Mouse (Mus musculus) heart, embryonic 10.5 days (tissue): ENCODE results near the gene Rpl9. TPM values are rescaled to one million over a fixed set of nuclear protein-coding genes. Genes with fewer than 3 reads are reported as not detected.

ENCODE experiments used
- DNase-seq: peaks from one replicate; pipeline ENCODE4 v3.0.0-alpha.2; 2017; ENCODE audit warnings: low spot score
- H3K27ac ChIP-seq: fragments of 300-500 bp; sonication (generic); 2 replicates; pipeline ENCODE4 v1.5.1; 2016; ENCODE audit warnings: mild to moderate bottlenecking
- H3K27me3 ChIP-seq: fragments of 300-500 bp; sonication (generic); 2 replicates; pipeline ENCODE4 v1.6.1; 2016; ENCODE audit warnings: mild to moderate bottlenecking; ENCODE audit not compliant: poor library complexity, insufficient read depth, severe bottlenecking
- H3K36me3 ChIP-seq: fragments of 300-500 bp; sonication (generic); 2 replicates; pipeline ENCODE4 v1.6.1; 2016; ENCODE audit warnings: mild to moderate bottlenecking, moderate library complexity
- H3K4me1 ChIP-seq: fragments of 300-500 bp; sonication (generic); 2 replicates; pipeline ENCODE4 v1.6.1; 2016; ENCODE audit warnings: mild to moderate bottlenecking
- H3K4me3 ChIP-seq: fragments of 300-500 bp; sonication (generic); 2 replicates; pipeline ENCODE4 v1.5.1; 2016; ENCODE audit warnings: mild to moderate bottlenecking, moderate library complexity
- H3K9me3 ChIP-seq: fragments of 300-500 bp; sonication (generic); 2 replicates; pipeline ENCODE4 v1.6.1; 2016; ENCODE audit warnings: mild to moderate bottlenecking, moderate library complexity
- WGBS: fragments of 180-500 bp; shearing (Covaris S2); methylation state at CpG from one replicate; pipeline ENCODE4 v1.1.7; 2016; 5-methylcytosine and 5-hydroxymethylcytosine counted together
- polyA plus RNA-seq: library from polyadenylated mRNA; unstranded; fragments of >200 nt; fragmentation: Nextera tagmentation; extraction: Ambion mirVana; gene quantifications from 2 replicates; pipeline ENCODE4 v1.2.1, GENCODE M21; 2016

Rpl9 gene
- polyA plus RNA-seq: 726 and 840 TPM in 2 replicates

DNA sequence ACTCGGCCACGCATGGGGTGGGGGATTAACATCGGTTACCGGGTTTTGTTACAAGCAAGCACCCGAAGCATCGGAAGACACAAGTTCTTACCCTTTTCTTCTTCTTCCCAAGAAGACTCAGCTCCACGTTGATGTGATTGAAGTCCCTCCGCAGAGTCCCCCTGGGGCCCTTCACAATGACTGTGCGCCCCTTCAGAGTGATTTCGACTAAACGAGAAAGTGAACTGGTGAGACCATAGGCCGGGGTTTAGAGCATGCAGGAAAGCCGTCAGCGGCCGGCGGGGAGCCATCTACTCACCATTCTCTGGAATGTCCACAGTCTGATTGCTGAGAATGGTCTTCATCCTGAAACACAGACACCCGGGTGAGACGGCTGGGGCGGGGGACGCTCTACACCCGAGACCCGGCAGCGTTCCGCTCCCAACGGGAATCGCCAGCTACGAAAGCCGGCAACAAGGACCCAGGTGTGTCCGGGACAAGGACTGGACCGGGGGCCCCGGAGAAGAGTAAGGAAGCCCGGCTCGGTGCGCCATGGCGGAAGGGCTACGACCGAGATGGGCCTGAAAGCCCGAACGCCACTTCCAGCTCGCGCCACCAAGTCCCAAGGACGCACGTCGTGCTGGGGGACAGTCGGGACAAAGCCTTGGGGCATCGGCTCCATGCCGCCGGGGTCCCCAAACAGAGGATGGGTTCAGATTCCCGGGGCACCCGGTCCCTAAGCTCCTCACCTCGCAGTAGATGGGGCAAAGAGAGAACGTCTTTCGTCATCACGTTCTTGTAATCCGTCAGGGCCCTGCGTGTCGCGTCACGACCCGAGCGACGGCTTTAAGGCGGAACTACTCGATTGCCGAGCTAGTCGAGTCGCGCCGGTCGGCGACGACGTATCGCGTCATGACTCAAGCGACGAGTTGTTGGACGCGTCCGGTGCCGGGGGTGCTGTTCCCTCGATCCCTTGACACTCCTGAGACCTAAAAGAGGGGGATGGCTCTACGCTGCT, at the start of gene Rpl9, which contains the start of gene Lias:
Gene Rpl9 (minus strand): TSS at position 797 of the 997 bp plus-strand sequence.
Gene Lias (plus strand): TSS at position 850 of the 997 bp plus-strand sequence.
- H3K36me3 ChIP-seq: peaks cover 53% of the 10 kb centered on the region
- under 1% methylated on average over 83 of the region's 83 CpGs for WGBS
- peak; percentile 98 for DNase-seq

DNA sequence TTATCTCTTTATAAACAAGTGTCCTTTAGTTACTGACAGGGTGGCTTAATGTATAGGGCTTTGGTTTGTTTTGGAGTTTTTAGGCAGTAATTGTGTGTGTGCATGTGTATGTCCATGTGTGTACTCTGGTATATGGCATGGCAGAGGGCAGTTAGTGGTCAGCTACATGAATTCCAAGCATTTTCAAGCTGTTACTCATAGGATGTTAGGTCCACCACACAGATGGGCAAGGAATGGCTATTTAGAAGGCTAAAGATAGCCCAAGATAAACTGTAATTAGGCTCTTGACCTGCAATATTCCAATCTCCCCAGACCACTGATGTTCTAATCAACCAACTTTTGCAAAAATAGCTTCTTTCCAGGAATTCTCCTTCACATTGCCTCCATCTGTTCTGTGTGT, 46.8 kb upstream of the Rpl9 start:
- H3K36me3 ChIP-seq: peaks cover under 1% of the 10 kb centered on the region; the same call in 1 of the 2 replicates
- H3K27me3 ChIP-seq: no peaks in the 10 kb centered on the region
- no peaks in the 10 kb centered on the region for H3K9me3 ChIP-seq
- no peak for DNase-seq
- H3K4me3 ChIP-seq: no peak overlapping the region
- 0 out of 2 replicates have a peak overlapping the region, but pooled peaks have one; percentile 67 for H3K27ac ChIP-seq
- H3K4me1 ChIP-seq: peaks cover 34% of the 10 kb centered on the region

More for the DNA sequence above, at the start of gene Rpl9, which contains the start of gene Lias:
- Histone ChIP-seq H3K9me3 (no peaks in the 10 kb centered on the region), H3K4me1 (no peaks in the 10 kb centered on the region), H3K4me3 (peak within 1 kb of the TSS; percentile 97), H3K27ac (peak within 1 kb of the TSS; percentile 99), H3K27me3 (no peaks in the 10 kb centered on the region)

DNA sequence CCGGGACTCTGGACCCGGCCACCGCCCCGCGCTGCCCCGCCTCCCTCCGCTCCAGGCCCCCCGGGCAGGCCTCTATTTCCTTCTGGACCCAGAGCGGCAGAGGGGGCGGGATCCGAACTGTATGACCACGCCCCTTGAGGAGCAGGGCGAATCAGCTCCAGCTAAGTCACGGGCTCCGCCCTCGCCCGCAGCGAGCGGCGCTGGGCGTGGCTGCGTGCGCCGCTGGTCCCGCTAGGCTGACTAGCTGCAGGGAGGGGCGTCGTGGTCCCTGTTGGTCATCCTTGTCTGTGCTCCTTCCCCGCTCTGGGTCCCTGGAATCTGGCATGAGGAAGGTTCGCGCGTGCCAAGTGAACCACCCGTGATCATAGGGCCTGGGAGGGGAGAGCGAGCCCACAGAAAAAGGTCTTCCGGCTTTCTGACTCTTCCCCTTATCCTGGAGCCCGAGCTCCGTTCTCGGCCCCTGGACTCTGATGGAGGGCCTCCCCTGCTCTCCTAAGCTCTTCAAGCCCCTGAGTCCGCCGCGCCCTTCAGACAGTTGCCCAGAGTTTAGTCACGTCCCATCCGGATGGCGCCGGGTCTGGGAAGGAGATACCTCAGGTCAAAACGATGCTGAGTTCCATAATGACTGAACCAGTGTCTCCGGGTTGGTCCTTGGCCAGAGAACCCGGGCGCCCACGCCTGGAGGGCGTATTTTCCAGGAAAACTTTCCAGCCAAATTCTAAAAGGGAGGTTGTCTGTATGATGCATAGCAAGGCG, 44.7 kb upstream of the Rpl9 start, which contains the start of gene Ugdh:
Gene Ugdh (minus strand): TSS at position 144 of the 756 bp plus-strand sequence.
- peaks cover 33% of the 10 kb centered on the region for H3K4me1 ChIP-seq
- H3K9me3 ChIP-seq: no peaks in the 10 kb centered on the region
- H3K36me3 ChIP-seq: peaks cover 3% of the 10 kb centered on the region; the same call in 1 of the 2 replicates
- H3K4me3 ChIP-seq: peak within 1 kb of the TSS; percentile 81
- peak within 1 kb of the TSS; percentile 92 for H3K27ac ChIP-seq
- no peaks in the 10 kb centered on the region for H3K27me3 ChIP-seq
- peak; percentile 99 for DNase-seq
- under 1% methylated on average over 51 of the region's 51 CpGs for WGBS

DNA sequence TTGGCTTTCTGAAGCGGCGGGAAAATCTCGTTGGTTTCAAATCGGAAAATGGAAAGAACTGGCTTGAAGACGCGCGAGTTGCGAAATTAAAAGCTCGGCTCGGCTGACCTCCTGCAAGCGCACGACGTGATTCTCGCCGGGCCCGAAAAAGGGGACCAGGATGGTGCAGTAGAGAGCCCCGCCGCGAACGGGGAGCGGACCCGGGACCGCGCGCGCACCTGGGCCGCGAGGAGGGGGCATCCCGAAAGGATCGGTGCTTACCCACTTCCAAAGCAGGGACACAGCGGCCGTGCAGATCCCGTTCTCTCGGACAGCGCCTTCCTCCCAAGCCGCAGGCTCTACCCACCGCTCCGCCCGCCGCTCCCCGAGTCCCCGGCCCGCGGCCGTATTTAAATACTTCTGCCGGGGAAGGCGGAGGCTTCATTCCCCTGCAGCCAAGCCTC, 44.1 kb upstream of the Rpl9 start:
- H3K36me3 ChIP-seq: peaks cover 9% of the 10 kb centered on the region
- under 1% methylated on average over 47 of the region's 47 CpGs for WGBS

DNA sequence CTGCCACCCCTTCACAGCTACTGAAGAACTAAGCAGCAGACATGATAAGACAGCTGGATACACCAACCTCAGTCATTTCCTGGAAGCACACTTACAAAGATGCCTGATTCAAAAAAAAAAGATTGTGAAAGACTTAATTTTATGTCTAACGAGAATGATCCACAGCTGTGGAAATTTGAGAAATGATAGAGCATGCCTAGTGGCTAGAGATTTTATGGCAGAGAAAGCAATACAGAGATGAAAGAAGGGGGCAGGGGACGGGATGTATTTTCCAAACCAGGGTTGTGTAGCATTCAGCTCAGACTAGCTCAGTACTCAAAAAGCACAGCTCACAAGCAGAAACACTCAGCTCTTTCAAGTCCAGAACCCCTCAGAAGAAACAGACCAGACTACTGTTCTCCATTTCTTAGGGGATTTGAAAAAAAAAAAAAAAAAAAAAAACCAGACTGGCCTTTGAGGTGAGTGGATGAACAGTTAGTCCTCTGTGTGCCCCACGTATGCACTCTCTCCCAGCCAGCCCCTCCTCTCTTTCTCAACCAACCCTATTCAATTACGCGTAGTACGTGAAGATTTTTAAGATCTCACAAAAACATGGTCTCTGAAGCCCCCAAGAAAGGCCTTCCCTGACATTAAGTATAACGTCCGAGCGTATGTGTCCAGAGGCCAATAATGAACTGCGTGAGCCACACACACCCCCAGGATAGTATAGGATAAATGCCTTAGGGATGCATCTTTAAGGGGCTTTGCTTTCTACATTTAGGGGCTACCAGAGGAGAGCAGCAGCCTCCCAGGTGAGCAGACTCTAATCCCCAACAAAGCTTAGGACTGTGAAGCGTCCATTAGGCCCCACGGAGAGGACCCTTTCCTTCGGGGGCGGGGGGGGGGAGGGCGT, 43.5 kb upstream of the Rpl9 start:
- Histone ChIP-seq H3K9me3 (no peaks in the 10 kb centered on the region), H3K36me3 (peaks cover 12% of the 10 kb centered on the region), H3K27me3 (no peaks in the 10 kb centered on the region), H3K27ac (peak overlapping the region; percentile 92), H3K4me3 (peak overlapping the region; percentile 81), H3K4me1 (peaks cover 33% of the 10 kb centered on the region)
- WGBS: 6% methylated on average over 15 of the region's 15 CpGs
- DNase-seq: no peak

More for the DNA sequence above, 44.1 kb upstream of the Rpl9 start:
- DNase-seq: no peak
- peak overlapping the region; percentile 81 for H3K4me3 ChIP-seq
- H3K4me1 ChIP-seq: peaks cover 33% of the 10 kb centered on the region
- no peaks in the 10 kb centered on the region for H3K9me3 ChIP-seq
- H3K27ac ChIP-seq: peak overlapping the region; percentile 92
- H3K27me3 ChIP-seq: no peaks in the 10 kb centered on the region

DNA sequence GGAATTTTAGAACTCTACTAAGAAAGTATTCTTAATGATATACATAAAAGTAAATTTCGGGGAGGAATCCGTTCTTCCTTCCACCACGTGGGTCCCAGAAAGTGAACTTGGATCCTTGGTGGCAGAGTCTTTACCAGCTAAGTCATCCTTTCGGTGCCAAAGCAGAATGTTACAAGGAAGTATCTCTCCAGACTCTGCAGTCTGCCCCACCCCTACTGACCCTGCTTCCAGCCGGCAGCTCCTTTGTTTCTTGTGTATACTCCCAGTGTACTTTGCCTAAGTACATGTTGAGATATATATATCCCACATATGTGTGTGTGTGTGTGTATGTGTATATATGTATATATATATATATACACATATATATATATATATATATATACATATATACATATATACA, 38.2 kb upstream of the Rpl9 start:
- H3K27me3 ChIP-seq: no peaks in the 10 kb centered on the region
- WGBS: 87% methylated on average over 5 of the region's 5 CpGs
- no peak overlapping the region for H3K4me3 ChIP-seq
- no peak overlapping the region for H3K27ac ChIP-seq
- DNase-seq: no peak
- peaks cover 17% of the 10 kb centered on the region for H3K4me1 ChIP-seq
- peaks cover 42% of the 10 kb centered on the region for H3K36me3 ChIP-seq
- H3K9me3 ChIP-seq: no peaks in the 10 kb centered on the region

DNA sequence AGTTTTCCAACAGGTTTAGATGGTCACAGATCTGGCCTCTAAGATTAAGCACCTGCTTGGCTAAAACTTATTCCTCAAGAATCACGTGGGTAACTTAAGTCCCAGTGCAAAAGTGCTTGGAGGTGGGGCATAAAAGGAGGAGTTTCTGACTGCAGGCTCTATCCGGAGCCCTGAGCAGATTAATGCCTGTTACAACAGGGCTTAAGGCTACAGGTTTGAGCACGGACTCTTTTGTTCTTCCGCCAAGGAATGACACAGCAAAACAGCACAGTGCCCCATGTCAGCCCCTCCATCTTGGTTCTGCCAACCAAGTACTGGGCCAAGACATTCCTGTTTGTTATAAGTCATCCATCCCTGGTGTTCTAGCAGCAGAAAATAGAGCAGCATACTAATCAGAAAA, 37.1 kb upstream of the Rpl9 start:
- no peak overlapping the region for H3K27ac ChIP-seq
- DNase-seq: no peak
- 52% methylated on average over 4 of the region's 4 CpGs for WGBS
- H3K36me3 ChIP-seq: peaks cover 52% of the 10 kb centered on the region
- no peak overlapping the region for H3K4me3 ChIP-seq
- H3K27me3 ChIP-seq: no peaks in the 10 kb centered on the region
- H3K4me1 ChIP-seq: peaks cover 9% of the 10 kb centered on the region
- H3K9me3 ChIP-seq: no peaks in the 10 kb centered on the region

DNA sequence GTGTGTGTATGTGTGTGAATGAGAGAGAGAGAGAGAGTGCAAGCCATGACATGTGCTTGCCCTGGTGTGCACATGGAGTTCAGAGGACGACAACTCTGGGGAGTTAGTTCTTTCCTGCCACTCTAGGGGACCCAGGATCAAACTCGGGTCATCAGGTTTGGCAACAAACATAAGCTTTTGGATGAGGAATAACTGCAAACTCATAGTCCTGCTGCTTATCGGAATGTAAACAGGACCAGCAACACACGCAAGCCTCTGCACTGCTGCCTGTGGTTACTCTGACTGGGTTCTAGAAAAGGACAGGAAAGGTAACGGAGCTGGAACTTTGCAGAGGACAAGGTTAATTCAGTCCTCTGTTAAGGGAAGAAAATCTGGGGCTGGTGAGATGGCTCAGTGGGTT, 34.0 kb upstream of the Rpl9 start:
- Histone ChIP-seq H3K9me3 (no peaks in the 10 kb centered on the region), H3K4me1 (peaks cover 5% of the 10 kb centered on the region; the same call in 1 of the 2 replicates), H3K4me3 (no peak overlapping the region), H3K27me3 (no peaks in the 10 kb centered on the region), H3K27ac (no peak overlapping the region), H3K36me3 (peaks cover 73% of the 10 kb centered on the region)
- DNase-seq: no peak
- whole genome bisulfite sequencing: 86% methylated on average over 5 of the region's 5 CpGs

DNA sequence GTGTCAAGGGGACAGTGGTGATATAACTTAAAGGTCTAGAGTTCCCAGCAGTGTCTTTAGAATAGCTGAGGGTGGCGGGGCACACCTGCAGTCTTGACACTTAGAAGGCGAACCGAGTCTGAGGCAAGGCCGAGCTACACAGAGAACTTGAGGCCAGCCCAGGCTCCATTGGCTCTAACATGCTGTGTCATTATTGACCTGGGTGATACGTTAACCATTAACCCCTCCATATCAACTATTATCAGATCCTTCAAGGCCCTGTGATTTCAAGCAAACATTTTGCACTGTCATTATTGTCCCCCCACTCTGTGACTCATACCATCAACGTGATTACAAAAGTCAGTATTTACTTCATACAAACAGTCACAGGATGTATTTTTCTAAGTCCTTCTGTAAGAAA, 33.0 kb upstream of the Rpl9 start:
- H3K36me3 ChIP-seq: peaks cover 81% of the 10 kb centered on the region
- 82% methylated on average over 6 of the region's 6 CpGs for WGBS
- H3K27me3 ChIP-seq: no peaks in the 10 kb centered on the region
- H3K27ac ChIP-seq: no peak overlapping the region
- no peak for DNase-seq
- peaks cover 5% of the 10 kb centered on the region; the same call in 1 of the 2 replicates for H3K4me1 ChIP-seq
- H3K4me3 ChIP-seq: no peak overlapping the region
- H3K9me3 ChIP-seq: no peaks in the 10 kb centered on the region

DNA sequence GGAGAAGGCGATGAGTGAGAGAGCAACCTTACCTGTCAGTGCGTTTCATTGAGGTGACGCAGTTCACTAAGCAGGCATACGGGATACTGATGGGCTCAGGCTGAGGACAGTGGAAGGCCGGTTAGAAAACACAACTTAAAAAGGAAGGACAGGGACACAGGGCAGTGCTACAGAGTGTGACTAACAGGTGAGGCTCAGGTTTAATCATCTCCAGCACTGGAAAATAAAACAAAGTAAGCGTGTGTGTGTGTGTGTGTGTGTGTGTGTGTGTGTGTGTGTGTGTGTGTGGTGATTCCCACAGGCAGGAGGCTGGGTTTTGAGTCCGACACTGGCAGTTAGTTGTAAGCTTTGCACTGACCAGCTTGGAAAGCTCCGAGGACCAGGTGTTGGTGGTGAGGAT, 31.6 kb upstream of the Rpl9 start:
- H3K4me3 ChIP-seq: no peak overlapping the region
- WGBS: 88% methylated on average over 8 of the region's 8 CpGs
- no peaks in the 10 kb centered on the region for H3K27me3 ChIP-seq
- H3K36me3 ChIP-seq: peaks cover 90% of the 10 kb centered on the region
- no peak for DNase-seq
- no peaks in the 10 kb centered on the region for H3K4me1 ChIP-seq
- H3K9me3 ChIP-seq: no peaks in the 10 kb centered on the region
- H3K27ac ChIP-seq: no peak overlapping the region

DNA sequence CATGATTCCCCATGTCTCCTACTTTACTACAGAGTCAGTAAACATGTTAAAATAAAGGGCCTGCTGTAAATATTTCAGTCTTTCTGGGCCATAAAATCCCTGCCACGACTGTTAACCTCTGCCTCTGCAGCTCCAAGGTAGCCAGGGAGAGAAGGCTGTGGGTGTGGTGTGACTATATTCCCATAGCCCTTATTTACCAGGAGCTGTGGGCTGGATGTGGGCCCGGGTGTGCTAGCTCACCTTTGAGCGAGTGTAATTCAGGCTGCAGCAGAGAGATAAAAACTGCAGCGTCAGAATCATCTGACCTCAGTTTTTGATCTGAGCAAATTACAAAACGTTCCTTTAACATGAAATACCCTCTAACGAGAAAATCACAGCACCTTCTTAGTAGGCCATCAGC, 29.6 kb upstream of the Rpl9 start:
- H3K27ac ChIP-seq: no peak overlapping the region
- no peak overlapping the region for H3K4me3 ChIP-seq
- H3K36me3 ChIP-seq: peaks cover 87% of the 10 kb centered on the region
- no peaks in the 10 kb centered on the region for H3K9me3 ChIP-seq
- 80% methylated on average over 6 of the region's 6 CpGs for WGBS
- no peak for DNase-seq
- no peaks in the 10 kb centered on the region for H3K27me3 ChIP-seq
- peaks cover 16% of the 10 kb centered on the region for H3K4me1 ChIP-seq

DNA sequence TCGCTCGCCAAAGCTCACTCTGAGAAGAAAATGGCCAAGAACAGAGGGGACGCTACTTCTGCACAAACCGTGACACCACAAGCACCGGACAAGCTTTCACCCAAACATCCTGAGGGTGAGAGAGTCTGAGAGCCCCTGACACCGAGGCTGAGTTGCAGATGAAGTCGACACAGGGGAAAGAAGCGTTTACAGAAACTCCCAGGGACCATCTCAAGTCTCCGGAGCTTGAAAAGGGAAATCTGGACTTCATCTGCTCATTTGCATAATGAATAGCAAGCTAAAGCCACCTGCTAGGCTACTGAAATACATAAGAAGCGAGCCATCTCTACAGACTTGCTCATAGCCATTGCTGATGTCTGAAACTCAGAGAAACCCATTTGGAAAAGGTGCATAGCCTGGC, 27.9 kb upstream of the Rpl9 start:
- no peak for DNase-seq
- Histone ChIP-seq H3K27ac (no peak overlapping the region), H3K36me3 (peaks cover 74% of the 10 kb centered on the region), H3K9me3 (no peaks in the 10 kb centered on the region), H3K4me3 (no peak overlapping the region), H3K27me3 (no peaks in the 10 kb centered on the region), H3K4me1 (peaks cover 32% of the 10 kb centered on the region)
- WGBS: 83% methylated on average over 10 of the region's 10 CpGs
